Mouse (Mus musculus): ENCODE measurements at regions not wholly inside any gene's neighbourhood (a gene's known extent, or its start where the extent isn't known, plus 50 kb on each side); places are given as distances from the start of the nearest gene placed in this dataset.

- TF ChIP-seq CTCF (conservative IDR thresholded peaks at IDR 0.05; ENCODE audit: low read length): no peak
- TF ChIP-seq NANOG (IDR thresholded peaks at IDR 0.05; ENCODE audit: borderline replicate concordance, low read length): no peak
- no peak for TF ChIP-seq POU5F1 (IDR thresholded peaks at IDR 0.05; ENCODE audit: borderline replicate concordance, low read length)
- Histone ChIP-seq H3K4me1 (replicated peaks; ENCODE audit: low read depth, low read length) (peaks cover 8% of the 10 kb centered on the region), H3K36me3 (ENCODE audit: insufficient read depth, low read length) (no peaks in the 10 kb centered on the region), H3K4me3 (replicated peaks; ENCODE audit: low read length) (no peak overlapping the region), H3K9me3 (ENCODE audit: low read length) (0 out of 2 replicates have a peak, but pooled peaks cover 4% of the 10 kb centered on the region), H3K27me3 (ENCODE audit: insufficient read depth, low read length) (no peaks in the 10 kb centered on the region)
Measured at GRCm38 (mm10) chr11:7504651-7505321, 291.1 kb upstream of the Igfbp3 start.

- Histone ChIP-seq H3K4me3 (replicated peaks; ENCODE audit: low read length) (no peak overlapping the region), H3K9me3 (ENCODE audit: low read length) (no peaks in the 10 kb centered on the region)
Measured at GRCm38 (mm10) chr11:7502679-7503078, 289.0 kb upstream of the Igfbp3 start.

GRCm38 (mm10) chr11:7502045-7502444, 288.3 kb upstream of the Igfbp3 start:
- TF ChIP-seq POU5F1 (IDR thresholded peaks at IDR 0.05; ENCODE audit: borderline replicate concordance, low read length) (no peak), NANOG (IDR thresholded peaks at IDR 0.05; ENCODE audit: borderline replicate concordance, low read length) (no peak), CTCF (conservative IDR thresholded peaks at IDR 0.05; ENCODE audit: low read length) (no peak)
- no peaks in the 10 kb centered on the region for H3K27me3 ChIP-seq (ENCODE audit: insufficient read depth, low read length)
- H3K4me3 ChIP-seq (replicated peaks; ENCODE audit: low read length): no peak overlapping the region
- H3K36me3 ChIP-seq (ENCODE audit: insufficient read depth, low read length): no peaks in the 10 kb centered on the region
- H3K9me3 ChIP-seq (ENCODE audit: low read length): no peaks in the 10 kb centered on the region
- H3K4me1 ChIP-seq (replicated peaks; ENCODE audit: low read depth, low read length): peaks cover 8% of the 10 kb centered on the region

More at GRCm38 (mm10) chr11:7502679-7503078, 289.0 kb upstream of the Igfbp3 start:
- H3K36me3 ChIP-seq (ENCODE audit: insufficient read depth, low read length): no peaks in the 10 kb centered on the region
- TF ChIP-seq POU5F1 (IDR thresholded peaks at IDR 0.05; ENCODE audit: borderline replicate concordance, low read length) (no peak), CTCF (conservative IDR thresholded peaks at IDR 0.05; ENCODE audit: low read length) (no peak)
- peaks cover 8% of the 10 kb centered on the region for H3K4me1 ChIP-seq (replicated peaks; ENCODE audit: low read depth, low read length)
- no peaks in the 10 kb centered on the region for H3K27me3 ChIP-seq (ENCODE audit: insufficient read depth, low read length)

- no peaks in the 10 kb centered on the region for H3K36me3 ChIP-seq (ENCODE audit: insufficient read depth, low read length)
- no peak overlapping the region for H3K4me3 ChIP-seq (replicated peaks; ENCODE audit: low read length)
- TF ChIP-seq CTCF (conservative IDR thresholded peaks at IDR 0.05; ENCODE audit: low read length) (no peak), POU5F1 (IDR thresholded peaks at IDR 0.05; ENCODE audit: borderline replicate concordance, low read length) (no peak)
- H3K4me1 ChIP-seq (replicated peaks; ENCODE audit: low read depth, low read length): no peaks in the 10 kb centered on the region
- H3K9me3 ChIP-seq (ENCODE audit: low read length): no peaks in the 10 kb centered on the region
- no peaks in the 10 kb centered on the region for H3K27me3 ChIP-seq (ENCODE audit: insufficient read depth, low read length)
Measured at GRCm38 (mm10) chr11:7497803-7498202, 284.1 kb upstream of the Igfbp3 start.

GRCm38 (mm10) chr11:7473832-7474545, 260.3 kb upstream of the Igfbp3 start:
- TF ChIP-seq POU5F1 (IDR thresholded peaks at IDR 0.05; ENCODE audit: borderline replicate concordance, low read length) (no peak), NANOG (IDR thresholded peaks at IDR 0.05; ENCODE audit: borderline replicate concordance, low read length) (peak; percentile 31; the same call in 1 of the 2 replicates)
- Histone ChIP-seq H3K4me3 (replicated peaks; ENCODE audit: low read length) (no peak overlapping the region), H3K36me3 (ENCODE audit: insufficient read depth, low read length) (no peaks in the 10 kb centered on the region), H3K4me1 (replicated peaks; ENCODE audit: low read depth, low read length) (peaks cover 16% of the 10 kb centered on the region), H3K9me3 (ENCODE audit: low read length) (no peaks in the 10 kb centered on the region), H3K27me3 (ENCODE audit: insufficient read depth, low read length) (peaks cover 4% of the 10 kb centered on the region; the same call in 1 of the 2 replicates)

- Histone ChIP-seq H3K27me3 (ENCODE audit: insufficient read depth, low read length) (peaks cover 4% of the 10 kb centered on the region; the same call in 1 of the 2 replicates), H3K4me1 (replicated peaks; ENCODE audit: low read depth, low read length) (no peaks in the 10 kb centered on the region), H3K36me3 (ENCODE audit: insufficient read depth, low read length) (no peaks in the 10 kb centered on the region), H3K9me3 (ENCODE audit: low read length) (peaks cover 30% of the 10 kb centered on the region), H3K4me3 (replicated peaks; ENCODE audit: low read length) (no peak overlapping the region)
- TF ChIP-seq POU5F1 (IDR thresholded peaks at IDR 0.05; ENCODE audit: borderline replicate concordance, low read length) (no peak), NANOG (IDR thresholded peaks at IDR 0.05; ENCODE audit: borderline replicate concordance, low read length) (no peak)
Measured at GRCm38 (mm10) chr11:7465522-7465921, 251.8 kb upstream of the Igfbp3 start.

- TF ChIP-seq CTCF (conservative IDR thresholded peaks at IDR 0.05; ENCODE audit: low read length): no peak
- TF ChIP-seq POU5F1 (IDR thresholded peaks at IDR 0.05; ENCODE audit: borderline replicate concordance, low read length): no peak
- no peak for TF ChIP-seq NANOG (IDR thresholded peaks at IDR 0.05; ENCODE audit: borderline replicate concordance, low read length)
- H3K4me3 ChIP-seq (replicated peaks; ENCODE audit: low read length): no peak overlapping the region
- no peaks in the 10 kb centered on the region for H3K36me3 ChIP-seq (ENCODE audit: insufficient read depth, low read length)
- no peaks in the 10 kb centered on the region for H3K27me3 ChIP-seq (ENCODE audit: insufficient read depth, low read length)
- H3K9me3 ChIP-seq (ENCODE audit: low read length): peaks cover 33% of the 10 kb centered on the region
- no peaks in the 10 kb centered on the region for H3K4me1 ChIP-seq (replicated peaks; ENCODE audit: low read depth, low read length)
Measured at GRCm38 (mm10) chr11:7461956-7462771, 248.4 kb upstream of the Igfbp3 start.

GRCm38 (mm10) chr11:7451756-7452155, 238.0 kb upstream of the Igfbp3 start:
- H3K4me3 ChIP-seq (replicated peaks; ENCODE audit: low read length): no peak overlapping the region
- TF ChIP-seq NANOG (IDR thresholded peaks at IDR 0.05; ENCODE audit: borderline replicate concordance, low read length) (no peak), POU5F1 (IDR thresholded peaks at IDR 0.05; ENCODE audit: borderline replicate concordance, low read length) (no peak), CTCF (conservative IDR thresholded peaks at IDR 0.05; ENCODE audit: low read length) (no peak)
- no peaks in the 10 kb centered on the region for H3K27me3 ChIP-seq (ENCODE audit: insufficient read depth, low read length)

More at GRCm38 (mm10) chr11:7451756-7452155, 238.0 kb upstream of the Igfbp3 start:
- H3K36me3 ChIP-seq (ENCODE audit: insufficient read depth, low read length): no peaks in the 10 kb centered on the region
- peaks cover 7% of the 10 kb centered on the region for H3K9me3 ChIP-seq (ENCODE audit: low read length)
- no peaks in the 10 kb centered on the region for H3K4me1 ChIP-seq (replicated peaks; ENCODE audit: low read depth, low read length)
